ENCODE assay signal across 7 mouse cellular contexts in genomic region chr11:114684627-114685373, GRCm38 (mm10). TPM values are rescaled to one million over a fixed set of nuclear protein-coding genes. Genes with fewer than 3 reads are reported as not detected.
A peak's percentile ranks its signal among the peaks of the same experiment; 100 is the strongest.
DNase-seq lines count a peak whose midpoint lies in the region; ATAC-seq and TF ChIP-seq lines count a peak whose summit lies in the region.

No protein-coding gene starts in this region.

- no peaks in the 10 kb centered on the region for H3K27me3 ChIP-seq in stomach, embryonic 15.5 days (replicated peaks)
- no peaks in the 10 kb centered on the region for H3K27me3 ChIP-seq in stomach, postnatal 0 days (ENCODE audit: control insufficient read depth, insufficient read depth, low read length)
- H3K27me3 ChIP-seq in limb, embryonic 15.5 days = no peaks in the 10 kb centered on the region

- H3K9ac ChIP-seq in stomach, embryonic 15.5 days = no peak overlapping the region
- no peak overlapping the region for H3K9ac ChIP-seq in stomach, postnatal 0 days (ENCODE audit: low read length)
- no peak overlapping the region for H3K9ac ChIP-seq in limb, embryonic 15.5 days

- no peak for TF ChIP-seq EP300 in stomach, postnatal 0 days (optimal IDR thresholded peaks at IDR 0.05)

- TF ChIP-seq CTCF in stomach, postnatal 0 days (IDR thresholded peaks at IDR 0.05; ENCODE audit: low read depth) = no peak

- DNase-seq in stomach, postnatal 0 days (ENCODE audit: low spot score) = no peak
- peak; percentile 58 for DNase-seq in embryo, embryonic 10.5 days (ENCODE audit: low spot score)
- no peak for DNase-seq in spleen, adult 18-20 months
- no peak for DNase-seq in urinary bladder, postnatal 14 days (ENCODE audit: low spot score)

- no peak overlapping the region for H3K4me2 ChIP-seq in stomach, embryonic 15.5 days
- no peak overlapping the region for H3K4me2 ChIP-seq in stomach, postnatal 0 days (replicated peaks; ENCODE audit: low read depth)
- H3K4me2 ChIP-seq in limb, embryonic 15.5 days = no peak overlapping the region

- ATAC-seq in stomach, embryonic 15.5 days (ENCODE audit: insufficient read depth, low FRiP score, low read depth) = 0 out of 2 replicates have a peak, but pooled peaks have one; percentile 7
- no peak for ATAC-seq in stomach, postnatal 0 days (ENCODE audit: low FRiP score, low TSS enrichment)
- ATAC-seq in limb, embryonic 15.5 days (ENCODE audit: insufficient number of reproducible peaks, low FRiP score, low TSS enrichment, low read depth) = peak; percentile 8; the same call in 1 of the 2 replicates
- no peak for ATAC-seq in erythroblast, adult 5-6 weeks (replicated peaks; ENCODE audit: low FRiP score, poor library complexity, severe bottlenecking)

- H3K4me3 ChIP-seq in stomach, embryonic 15.5 days (replicated peaks) = no peak overlapping the region
- H3K4me3 ChIP-seq in stomach, postnatal 0 days (ENCODE audit: low read depth, low read length) = no peak overlapping the region
- H3K4me3 ChIP-seq in limb, embryonic 15.5 days = no peak overlapping the region

- no peak overlapping the region; the same call in 1 of the 2 replicates for H3K27ac ChIP-seq in stomach, embryonic 15.5 days
- H3K27ac ChIP-seq in stomach, postnatal 0 days (replicated peaks) = no peak overlapping the region
- H3K27ac ChIP-seq in limb, embryonic 15.5 days = no peak overlapping the region

- H3K4me1 ChIP-seq in stomach, embryonic 15.5 days = peaks cover 12% of the 10 kb centered on the region
- no peaks in the 10 kb centered on the region for H3K4me1 ChIP-seq in stomach, postnatal 0 days (replicated peaks; ENCODE audit: control insufficient read depth, insufficient read depth)
- peaks cover 25% of the 10 kb centered on the region for H3K4me1 ChIP-seq in limb, embryonic 15.5 days

- WGBS in stomach, embryonic 15.5 days = 65% methylated on average over 14 of the region's 14 CpGs
- WGBS in stomach, postnatal 0 days = 76% methylated on average over 14 of the region's 14 CpGs
- 60% methylated on average over 14 of the region's 14 CpGs for WGBS in limb, embryonic 15.5 days

- H3K36me3 ChIP-seq in stomach, embryonic 15.5 days = no peaks in the 10 kb centered on the region
- H3K36me3 ChIP-seq in stomach, postnatal 0 days (ENCODE audit: control insufficient read depth, insufficient read depth, low read length) = no peaks in the 10 kb centered on the region
- H3K36me3 ChIP-seq in limb, embryonic 15.5 days = peaks cover under 1% of the 10 kb centered on the region

- no peaks in the 10 kb centered on the region for H3K9me3 ChIP-seq in stomach, embryonic 15.5 days
- no peaks in the 10 kb centered on the region for H3K9me3 ChIP-seq in stomach, postnatal 0 days (ENCODE audit: control insufficient read depth, low read length)
- no peaks in the 10 kb centered on the region for H3K9me3 ChIP-seq in limb, embryonic 15.5 days

RNA-seq across cellular contexts. Expression of gene Ttyh2, which starts 9.6 kb away (rescaled TPM):
- polyA plus RNA-seq in stomach, embryonic 15.5 days (2015; fragmentation: Nextera tagmentation; extraction: Ambion mirVana) = 15.5 and 17.9 TPM in 2 replicates
- polyA plus RNA-seq in stomach, postnatal 0 days (2015; fragmentation: Nextera tagmentation; extraction: Ambion mirVana) = 12.5 and 14.7 TPM in 2 replicates
- 22.4 and 29.7 TPM in 2 replicates for polyA plus RNA-seq in limb, embryonic 15.5 days (2015; fragmentation: Nextera tagmentation; extraction: Ambion mirVana)
- 0.58 and 0.63 TPM in 2 replicates for total RNA-seq in erythroblast, adult 5-6 weeks (2015; ENCODE audit: low replicate concordance)
- total RNA-seq in erythroblast, adult 5-6 weeks (2017; ENCODE audit: low replicate concordance) = 0.77 and 1.8 TPM in 2 replicates

RNA-seq across cellular contexts. Expression of gene Rpl38, which starts 16.5 kb away (rescaled TPM):
- 920 and 985 TPM in 2 replicates for polyA plus RNA-seq in stomach, embryonic 15.5 days (2015; fragmentation: Nextera tagmentation; extraction: Ambion mirVana)
- polyA plus RNA-seq in stomach, postnatal 0 days (2015; fragmentation: Nextera tagmentation; extraction: Ambion mirVana) = 1,058 and 1,265 TPM in 2 replicates
- polyA plus RNA-seq in limb, embryonic 15.5 days (2015; fragmentation: Nextera tagmentation; extraction: Ambion mirVana) = 866 and 1,120 TPM in 2 replicates
- 178 and 282 TPM in 2 replicates for total RNA-seq in erythroblast, adult 5-6 weeks (2015; ENCODE audit: low replicate concordance)
- 361 and 369 TPM in 2 replicates for total RNA-seq in erythroblast, adult 5-6 weeks (2017; ENCODE audit: low replicate concordance)

RNA-seq across cellular contexts. Expression of gene Dnaic2, which starts 42.4 kb away (rescaled TPM):
- polyA plus RNA-seq in stomach, embryonic 15.5 days (2015; fragmentation: Nextera tagmentation; extraction: Ambion mirVana) = 0.54 and 0.62 TPM in 2 replicates
- 0.35 and 0.36 TPM in 2 replicates for polyA plus RNA-seq in stomach, postnatal 0 days (2015; fragmentation: Nextera tagmentation; extraction: Ambion mirVana)
- 1.1 and 1.3 TPM in 2 replicates for polyA plus RNA-seq in limb, embryonic 15.5 days (2015; fragmentation: Nextera tagmentation; extraction: Ambion mirVana)
- total RNA-seq in erythroblast, adult 5-6 weeks (2015; ENCODE audit: low replicate concordance) = not detected in 2 replicates
- total RNA-seq in erythroblast, adult 5-6 weeks (2017; ENCODE audit: low replicate concordance) = not detected in 2 replicates

Comparison
In these comparisons a context has a peak if more than half of its experiments do, and no peak if none do; other contexts are left out.
1. ATAC-seq: peak in stomach, embryonic 15.5 days (single experiment) and limb, embryonic 15.5 days (single experiment); none in stomach, postnatal 0 days (single experiment) and erythroblast, adult 5-6 weeks (single experiment).